Mouse (Mus musculus): ENCODE results near the gene Cd5. TPM values are rescaled to one million over a fixed set of nuclear protein-coding genes. Genes with fewer than 3 reads are reported as not detected.

The Cd5 gene
- polyA plus RNA-seq, 1 experiment, result not detected

DNA sequence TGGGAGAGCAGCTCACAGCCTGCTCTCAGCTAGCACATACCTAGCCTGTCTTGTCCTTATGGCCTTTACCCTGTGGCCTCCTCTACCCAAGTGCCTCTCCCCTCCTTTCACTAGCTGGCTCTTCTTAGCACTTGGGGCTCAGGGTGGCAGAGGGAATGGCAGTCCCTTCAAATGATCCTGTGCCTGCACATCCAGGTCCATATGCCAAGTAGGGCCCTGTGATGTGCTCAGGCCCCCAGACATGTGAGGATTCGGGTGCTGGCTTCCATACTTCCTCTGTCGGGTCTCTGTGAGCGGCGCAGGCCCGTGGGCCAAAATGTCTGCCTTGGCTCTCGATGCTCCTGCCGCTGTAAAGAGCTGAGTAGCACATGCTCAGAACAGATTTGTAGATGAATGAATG lies 2.9 kb downstream of the Cd5 start:
- no peaks in the 10 kb centered on the region for H3K27me3 ChIP-seq (ENCODE audit: control insufficient read depth)
- H3K4me1 ChIP-seq (ENCODE audit: control insufficient read depth), result no peaks in the 10 kb centered on the region
- H3K9me3 ChIP-seq (ENCODE audit: control insufficient read depth, low read length), result no peaks in the 10 kb centered on the region
- TF ChIP-seq TAL1 (IDR thresholded peaks at IDR 0.05; ENCODE audit: low read length), result no peak
- TF ChIP-seq GATA1 (IDR thresholded peaks at IDR 0.05; ENCODE audit: low read length), result no peak
- no peak overlapping the region for H3K4me3 ChIP-seq (replicated peaks)
- H3K36me3 ChIP-seq (ENCODE audit: control insufficient read depth), result no peaks in the 10 kb centered on the region

GRCm38 (mm10) chr19:10735061-10735460 lies 3.7 kb downstream of the Cd5 start:
- Histone ChIP-seq H3K4me1 (ENCODE audit: control insufficient read depth) (no peaks in the 10 kb centered on the region), H3K4me3 (replicated peaks) (no peak overlapping the region), H3K27me3 (ENCODE audit: control insufficient read depth) (no peaks in the 10 kb centered on the region), H3K36me3 (ENCODE audit: control insufficient read depth) (no peaks in the 10 kb centered on the region), H3K9me3 (ENCODE audit: control insufficient read depth, low read length) (no peaks in the 10 kb centered on the region)
- TF ChIP-seq GATA1 (IDR thresholded peaks at IDR 0.05; ENCODE audit: low read length) (no peak), TAL1 (IDR thresholded peaks at IDR 0.05; ENCODE audit: low read length) (no peak)

DNA sequence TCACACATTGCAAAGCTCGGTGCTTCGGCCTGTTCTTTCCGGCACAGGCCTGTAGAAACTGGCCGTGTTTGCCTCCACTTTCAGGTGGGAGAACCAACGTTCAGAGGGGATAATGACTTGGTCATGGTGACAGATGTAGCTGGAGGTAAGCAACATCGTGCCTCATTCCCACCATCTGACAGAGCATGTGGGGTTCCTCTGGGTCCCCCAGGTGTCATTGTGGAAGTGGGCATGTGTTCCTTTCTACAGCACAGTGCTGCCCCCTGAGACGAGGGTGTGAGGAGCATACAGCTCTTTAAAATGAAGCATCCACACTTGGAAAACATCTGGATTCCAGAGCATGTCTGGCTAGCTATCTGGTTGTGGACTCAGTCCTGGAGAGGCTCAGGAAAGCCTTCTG lies 4.2 kb downstream of the Cd5 start:
- Histone ChIP-seq H3K9me3 (ENCODE audit: control insufficient read depth, low read length) (no peaks in the 10 kb centered on the region), H3K4me3 (replicated peaks) (no peak overlapping the region), H3K36me3 (ENCODE audit: control insufficient read depth) (no peaks in the 10 kb centered on the region), H3K4me1 (ENCODE audit: control insufficient read depth) (no peaks in the 10 kb centered on the region), H3K27me3 (ENCODE audit: control insufficient read depth) (no peaks in the 10 kb centered on the region)
- TF ChIP-seq GATA1 (IDR thresholded peaks at IDR 0.05; ENCODE audit: low read length) (no peak), TAL1 (IDR thresholded peaks at IDR 0.05; ENCODE audit: low read length) (no peak)

DNA sequence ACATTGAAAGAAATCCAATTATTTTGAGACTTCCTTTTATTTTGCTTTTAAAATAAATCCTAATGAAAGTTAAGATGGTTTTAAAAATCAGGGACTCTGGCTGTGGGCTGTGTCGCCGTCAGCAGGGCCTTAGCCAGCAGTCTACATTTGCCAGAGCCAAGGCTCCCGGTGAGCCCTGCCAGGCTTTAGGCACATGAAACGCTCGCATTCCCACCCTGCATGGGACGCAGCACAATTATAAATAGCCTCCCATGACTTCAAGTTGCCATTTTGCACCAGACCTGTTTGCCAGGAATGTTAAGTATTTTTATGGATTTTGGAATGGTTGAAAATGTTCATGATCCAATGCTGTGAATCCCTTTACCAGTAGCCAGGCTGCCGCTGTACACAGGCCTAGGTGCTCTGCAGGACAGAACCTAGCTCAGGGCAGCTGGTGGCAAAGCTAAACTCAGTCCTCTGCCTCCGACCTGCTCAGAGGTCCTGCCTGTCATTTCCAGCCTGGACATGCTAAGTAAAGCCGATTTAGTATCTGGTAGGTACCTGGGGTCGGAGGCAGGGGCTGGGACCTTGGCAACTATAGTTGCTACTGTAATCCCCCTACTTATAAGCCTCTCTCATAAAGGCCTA lies 5.2 kb downstream of the Cd5 start:
- H3K9me3 ChIP-seq (ENCODE audit: control insufficient read depth, low read length), result no peaks in the 10 kb centered on the region
- no peaks in the 10 kb centered on the region for H3K36me3 ChIP-seq (ENCODE audit: control insufficient read depth)
- no peaks in the 10 kb centered on the region for H3K27me3 ChIP-seq (ENCODE audit: control insufficient read depth)
- no peak for TF ChIP-seq GATA1 (IDR thresholded peaks at IDR 0.05; ENCODE audit: low read length)
- TF ChIP-seq TAL1 (IDR thresholded peaks at IDR 0.05; ENCODE audit: low read length), result no peak
- no peaks in the 10 kb centered on the region for H3K4me1 ChIP-seq (ENCODE audit: control insufficient read depth)
- H3K4me3 ChIP-seq (replicated peaks), result no peak overlapping the region

DNA sequence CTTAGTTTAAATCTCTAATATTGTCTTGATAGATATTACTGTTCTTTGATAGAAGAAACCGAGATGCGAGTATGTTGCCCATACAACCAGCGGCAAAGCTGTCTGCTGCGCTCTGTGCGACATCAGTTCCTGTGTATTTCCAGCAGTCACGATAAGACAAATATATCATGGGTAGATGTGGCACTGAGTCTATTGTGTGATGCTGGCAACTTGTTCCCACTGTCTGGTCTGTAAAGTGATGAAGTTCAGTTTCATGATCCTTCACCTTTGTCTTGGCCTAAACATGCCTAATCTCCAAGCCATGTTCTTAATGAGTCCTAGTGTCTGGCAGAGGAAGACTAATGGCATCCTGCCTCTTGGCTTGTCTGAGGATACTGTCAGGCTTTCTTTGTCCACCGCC lies 6.1 kb downstream of the Cd5 start:
- TF ChIP-seq TAL1 (IDR thresholded peaks at IDR 0.05; ENCODE audit: low read length) (no peak), GATA1 (IDR thresholded peaks at IDR 0.05; ENCODE audit: low read length) (no peak)
- H3K4me1 ChIP-seq (ENCODE audit: control insufficient read depth), result no peaks in the 10 kb centered on the region

GRCm38 (mm10) chr19:10731975-10732374 lies 6.8 kb downstream of the Cd5 start:
- Histone ChIP-seq H3K36me3 (ENCODE audit: control insufficient read depth) (no peaks in the 10 kb centered on the region), H3K9me3 (ENCODE audit: control insufficient read depth, low read length) (no peaks in the 10 kb centered on the region), H3K4me3 (replicated peaks) (no peak overlapping the region), H3K27me3 (ENCODE audit: control insufficient read depth) (no peaks in the 10 kb centered on the region), H3K4me1 (ENCODE audit: control insufficient read depth) (no peaks in the 10 kb centered on the region)
- no peak for TF ChIP-seq GATA1 (IDR thresholded peaks at IDR 0.05; ENCODE audit: low read length)

More for the DNA sequence above, 6.1 kb downstream of the Cd5 start:
- H3K27me3 ChIP-seq (ENCODE audit: control insufficient read depth), result no peaks in the 10 kb centered on the region
- no peak overlapping the region for H3K4me3 ChIP-seq (replicated peaks)
- no peaks in the 10 kb centered on the region for H3K36me3 ChIP-seq (ENCODE audit: control insufficient read depth)
- H3K9me3 ChIP-seq (ENCODE audit: control insufficient read depth, low read length), result no peaks in the 10 kb centered on the region

DNA sequence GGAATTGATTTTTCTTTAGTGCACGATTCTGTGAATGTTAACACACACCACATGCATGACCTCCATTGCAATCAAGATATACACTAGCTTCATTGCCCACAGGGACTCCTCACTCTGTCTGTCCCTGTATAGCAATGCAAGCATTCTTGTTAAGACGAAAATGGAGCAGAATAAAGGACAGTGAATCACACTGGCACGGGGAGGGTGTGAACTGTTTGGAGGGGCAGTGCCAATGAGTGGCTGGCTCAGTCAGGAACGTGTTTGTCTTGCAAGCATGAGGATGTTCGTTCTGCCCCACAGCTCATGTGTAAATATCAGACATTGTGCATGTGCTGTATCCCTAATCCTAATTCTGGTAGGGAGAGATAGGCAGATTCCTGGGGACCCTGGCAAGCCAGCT lies 8.3 kb downstream of the Cd5 start:
- H3K9me3 ChIP-seq (ENCODE audit: control insufficient read depth, low read length), result no peaks in the 10 kb centered on the region
- TF ChIP-seq GATA1 (IDR thresholded peaks at IDR 0.05; ENCODE audit: low read length) (no peak), TAL1 (IDR thresholded peaks at IDR 0.05; ENCODE audit: low read length) (no peak)
- H3K36me3 ChIP-seq (ENCODE audit: control insufficient read depth), result no peaks in the 10 kb centered on the region
- no peaks in the 10 kb centered on the region for H3K27me3 ChIP-seq (ENCODE audit: control insufficient read depth)
- H3K4me3 ChIP-seq (replicated peaks), result no peak overlapping the region
- no peaks in the 10 kb centered on the region for H3K4me1 ChIP-seq (ENCODE audit: control insufficient read depth)

DNA sequence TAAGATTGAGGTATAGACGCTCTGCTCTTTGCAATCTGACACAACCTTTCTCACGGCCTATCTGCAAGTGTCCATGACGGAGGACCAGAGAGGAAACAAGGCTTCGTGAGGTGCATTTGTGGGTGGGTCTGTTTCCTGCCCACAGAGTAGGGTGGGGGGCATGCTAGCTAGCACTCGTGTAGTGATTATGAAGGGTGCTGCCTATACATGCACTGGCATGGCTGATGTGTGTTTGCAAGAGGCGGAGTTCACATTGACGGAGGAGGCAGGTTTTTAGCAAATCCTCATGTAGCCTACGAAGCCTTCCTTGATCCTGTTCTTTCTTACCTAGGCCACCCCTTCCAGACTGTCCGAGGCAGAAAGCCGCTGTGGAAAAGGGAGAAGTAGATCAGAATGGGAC lies 8.9 kb downstream of the Cd5 start:
- Histone ChIP-seq H3K36me3 (ENCODE audit: control insufficient read depth) (no peaks in the 10 kb centered on the region), H3K27me3 (ENCODE audit: control insufficient read depth) (no peaks in the 10 kb centered on the region), H3K9me3 (ENCODE audit: control insufficient read depth, low read length) (no peaks in the 10 kb centered on the region), H3K4me3 (replicated peaks) (no peak overlapping the region), H3K4me1 (ENCODE audit: control insufficient read depth) (no peaks in the 10 kb centered on the region)
- TF ChIP-seq TAL1 (IDR thresholded peaks at IDR 0.05; ENCODE audit: low read length), result no peak
- no peak for TF ChIP-seq GATA1 (IDR thresholded peaks at IDR 0.05; ENCODE audit: low read length)

- TF ChIP-seq GATA1 (IDR thresholded peaks at IDR 0.05; ENCODE audit: low read length) (no peak), TAL1 (IDR thresholded peaks at IDR 0.05; ENCODE audit: low read length) (no peak)
- Histone ChIP-seq H3K4me1 (ENCODE audit: control insufficient read depth) (no peaks in the 10 kb centered on the region), H3K36me3 (ENCODE audit: control insufficient read depth) (no peaks in the 10 kb centered on the region), H3K9me3 (ENCODE audit: control insufficient read depth, low read length) (no peaks in the 10 kb centered on the region), H3K4me3 (replicated peaks) (no peak overlapping the region), H3K27me3 (ENCODE audit: control insufficient read depth) (no peaks in the 10 kb centered on the region)
These were observed 14.0 kb downstream of the Cd5 start for GRCm38 (mm10) chr19:10724629-10725363.

Data from erythroblast, embryonic 14.5 days (primary cell).